Comparison of ENCODE assay signal across 28 mouse cellular contexts in the genomic region with DNA sequence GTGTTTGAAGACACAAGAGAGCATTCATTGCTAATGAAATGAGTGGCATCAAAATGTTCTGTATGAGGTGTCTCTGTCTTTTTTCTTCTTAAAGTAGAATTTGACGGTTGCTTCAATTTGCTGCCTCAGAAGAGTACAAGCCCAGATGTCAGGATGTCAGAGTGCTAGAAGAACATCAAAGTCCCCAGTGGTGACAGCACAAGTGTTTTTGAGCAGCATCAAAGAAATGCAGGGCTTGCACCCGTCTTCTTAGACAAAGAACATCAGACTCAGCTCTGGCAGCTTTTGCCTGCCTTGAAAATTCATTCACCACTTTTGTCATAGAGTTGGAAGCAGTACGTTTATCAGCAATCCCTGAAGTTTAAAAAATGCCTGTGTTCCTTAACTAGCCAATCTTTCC. TPM values are rescaled to one million over a fixed set of nuclear protein-coding genes. Genes with fewer than 3 reads are reported as not detected.
DNase-seq lines count a peak whose midpoint lies in the region; ATAC-seq and TF ChIP-seq lines count a peak whose summit lies in the region.
"Had no signal": no experiment of that assay in that cellular context is flagged by ENCODE, and none has a peak within 500 bp of the region (broad histone marks: within the 10 kb centered on the region; RNA-seq: fewer than 3 reads in every experiment).

No protein-coding gene starts in this region.

- H3K27me3 ChIP-seq in hindbrain, postnatal 0 days (ENCODE audit: insufficient read depth, low read length) = no peaks in the 10 kb centered on the region
- H3K27me3 ChIP-seq: embryonic facial prominence, embryonic 15.5 days; heart, embryonic 13.5 days; hindbrain, embryonic 12.5 days had no signal

- no peaks in the 10 kb centered on the region for H3K9me3 ChIP-seq in hindbrain, postnatal 0 days (ENCODE audit: low read length)
- H3K9me3 ChIP-seq: embryonic facial prominence, embryonic 15.5 days; forebrain, embryonic 10.5 days; G1E; heart, embryonic 13.5 days; hindbrain, embryonic 12.5 days had no signal

- H3K4me3 ChIP-seq in brown adipose tissue, adult 24 weeks (ENCODE audit: insufficient read depth, low read depth, low read length) = no peak overlapping the region
- H3K4me3 ChIP-seq in hindbrain, postnatal 0 days (ENCODE audit: low read length) = no peak overlapping the region
- H3K4me3 ChIP-seq: embryonic facial prominence, embryonic 15.5 days; erythroblast, embryonic 14.5 days; forebrain, embryonic 10.5 days; gastrocnemius, adult 2 months; heart, embryonic 13.5 days; hindbrain, embryonic 12.5 days had no signal

- no peak overlapping the region for H3K9ac ChIP-seq in hindbrain, postnatal 0 days (replicated peaks; ENCODE audit: low read length)
- H3K9ac ChIP-seq: embryonic facial prominence, embryonic 15.5 days; heart, embryonic 13.5 days; hindbrain, embryonic 12.5 days had no signal

- ATAC-seq in hindbrain, postnatal 0 days = no peak
- ATAC-seq: CD4-positive, CD25-positive, alpha-beta regulatory T cell, adult 4 months; forebrain, embryonic 14.5 days; hindbrain, embryonic 16.5 days had no signal

- H3K27ac ChIP-seq in brown adipose tissue, adult 24 weeks (replicated peaks; ENCODE audit: low read depth, low read length) = peak overlapping the region; percentile 31; the same call in 1 of the 2 replicates
- H3K27ac ChIP-seq in hindbrain, postnatal 0 days = no peak overlapping the region
- H3K27ac ChIP-seq: embryonic facial prominence, embryonic 15.5 days; forebrain, embryonic 10.5 days; gastrocnemius, adult 2 months; heart, embryonic 13.5 days; hindbrain, embryonic 12.5 days had no signal

- DNase-seq in T-cell, adult 2 months (ENCODE audit: low spot score) = peak; percentile 2
- peak; percentile 41 to 45 for DNase-seq in thymus, postnatal 10 days (ENCODE audit: low spot score in 2 of 2)
- DNase-seq in natural killer cell, adult 2 months (ENCODE audit: low spot score in 2 of 2) = no peak
- no peak for DNase-seq in kidney, postnatal 36 days
- DNase-seq in hindbrain, postnatal 0 days (ENCODE audit: low spot score) = no peak
- DNase-seq: adrenal gland, postnatal 10 days; cerebellum, adult 8-10 months; cerebellum, postnatal 14 days; embryo, embryonic 11 days; gastrocnemius, adult 2 months; gastrocnemius, postnatal 25 days; heart, postnatal 36 days had no signal

- no peaks in the 10 kb centered on the region for H3K4me1 ChIP-seq in brown adipose tissue, adult 24 weeks (ENCODE audit: control insufficient read depth, insufficient read depth, insufficient read length, low read length)
- H3K4me1 ChIP-seq in hindbrain, postnatal 0 days (ENCODE audit: insufficient read depth, low read length) = no peaks in the 10 kb centered on the region
- H3K4me1 ChIP-seq: embryonic facial prominence, embryonic 15.5 days; forebrain, embryonic 10.5 days; heart, embryonic 13.5 days; hindbrain, embryonic 12.5 days had no signal

- no peak for TF ChIP-seq CTCF in hindbrain, postnatal 0 days (IDR thresholded peaks at IDR 0.05; ENCODE audit: low read depth)

- H3K4me2 ChIP-seq in hindbrain, postnatal 0 days (ENCODE audit: low read depth, low read length) = no peak overlapping the region
- H3K4me2 ChIP-seq: embryonic facial prominence, embryonic 15.5 days; heart, embryonic 13.5 days; hindbrain, embryonic 12.5 days had no signal

- no peaks in the 10 kb centered on the region for H3K36me3 ChIP-seq in hindbrain, postnatal 0 days (ENCODE audit: insufficient read depth, low read length)
- H3K36me3 ChIP-seq: embryonic facial prominence, embryonic 15.5 days; forebrain, embryonic 10.5 days; G1E; heart, embryonic 13.5 days; hindbrain, embryonic 12.5 days had no signal

- 47% methylated on average over 3 of the region's 3 CpGs for WGBS in hindbrain, postnatal 0 days

RNA-seq across cellular contexts. Expression of a gene that starts 44.5 kb away (rescaled TPM):
- polyA plus RNA-seq in brown adipose tissue, adult 24 weeks (2012; ENCODE audit: insufficient read depth, insufficient read length, missing spikeins) = not detected in 2 replicates
- total RNA-seq in hindbrain, postnatal 0 days (2014; rRNA removed) = not detected in 2 replicates
- not detected in 2 replicates for polyA plus RNA-seq in hindbrain, postnatal 0 days (2015; fragmentation: Nextera tagmentation; extraction: Ambion mirVana)
- total RNA-seq: adrenal gland, postnatal 10 days; adrenal gland, postnatal 4 days; common myeloid progenitor, adult 5-6 weeks; G1E; gastrocnemius, adult 2 months; gastrocnemius, postnatal 25 days; granulocyte monocyte progenitor cell, adult 5-6 weeks; heart, adult 8-10 months; heart, postnatal 36 days had no signal
- polyA plus RNA-seq: CD4-positive, CD25-positive, alpha-beta regulatory T cell, adult 4 months; embryonic facial prominence, embryonic 11.5 days; embryonic facial prominence, embryonic 15.5 days; erythroblast, embryonic 14.5 days; forebrain, embryonic 10.5 days; forebrain, embryonic 14.5 days; G1E; heart, embryonic 13.5 days; heart, postnatal 0 days; hindbrain, embryonic 12.5 days; hindbrain, embryonic 16.5 days had no signal

Comparison
In these comparisons a context has a peak if more than half of its experiments do, and no peak if none do; other contexts are left out.
1. DNase-seq: peak in T-cell, adult 2 months (single experiment) and thymus, postnatal 10 days (2 of 2); none in natural killer cell, adult 2 months (0 of 2), kidney, postnatal 36 days (0 of 2) and hindbrain, postnatal 0 days (single experiment).